Mouse (Mus musculus) midbrain, embryonic 12.5 days (tissue): ENCODE data around the gene Gm30191. TPM values are rescaled to one million over a fixed set of nuclear protein-coding genes. Genes with fewer than 3 reads are reported as not detected.
"Not testable (repeated sequence)": the region's sequence is repeated elsewhere in the genome, so short reads cannot be mapped to it uniquely, and the experiment has no call there.

Source experiments
- ATAC-seq: fragments of 200-750 bp; cut with Nextera tagmentation; 2 replicates; pipeline ENCODE4 v1.8.0; 2017; ENCODE audit warnings: low read depth, moderate TSS enrichment, moderate library complexity; ENCODE audit not compliant: low FRiP score
- H3K27ac ChIP-seq: fragments of 300-500 bp; sonication (generic); replicated peaks from 2 replicates; pipeline ENCODE4 v1.5.1; 2016; ENCODE audit warnings: mild to moderate bottlenecking
- H3K27me3 ChIP-seq: fragments of 300-500 bp; sonication (generic); 2 replicates; pipeline ENCODE4 v1.6.1; 2016; ENCODE audit warnings: mild to moderate bottlenecking
- H3K36me3 ChIP-seq: fragments of 300-500 bp; sonication (generic); 2 replicates; pipeline ENCODE4 v1.6.1; 2016
- H3K4me1 ChIP-seq: fragments of 300-500 bp; sonication (generic); 2 replicates; pipeline ENCODE4 v1.6.1; 2016
- H3K4me2 ChIP-seq: fragments of 300-500 bp; sonication (generic); replicated peaks from 2 replicates; pipeline ENCODE4 v1.6.1; 2016; ENCODE audit warnings: mild to moderate bottlenecking, moderate library complexity
- H3K4me3 ChIP-seq: fragments of 300-500 bp; sonication (generic); 2 replicates; pipeline ENCODE4 v1.5.1; 2016; ENCODE audit warnings: mild to moderate bottlenecking
- H3K9ac ChIP-seq: fragments of 300-500 bp; sonication (generic); replicated peaks from 2 replicates; pipeline ENCODE4 v1.6.1; 2016; ENCODE audit warnings: mild to moderate bottlenecking, moderate library complexity
- H3K9me3 ChIP-seq: fragments of 300-500 bp; sonication (generic); 2 replicates; pipeline ENCODE4 v1.6.1; 2016; ENCODE audit warnings: mild to moderate bottlenecking
- WGBS: fragments of 180-500 bp; shearing (Covaris S2); methylation state at CpG from one replicate; pipeline ENCODE4 v1.1.7; 2016; 5-methylcytosine and 5-hydroxymethylcytosine counted together
- polyA plus RNA-seq: library from polyadenylated mRNA; unstranded; fragments of >200 nt; fragmentation: Nextera tagmentation; extraction: Ambion mirVana; gene quantifications from 2 replicates; pipeline ENCODE4 v1.2.1, GENCODE M21; 2016

The Gm30191 gene
- polyA plus RNA-seq, 1 experiment from 2014 or later: not detected

- Histone ChIP-seq H3K4me3 (no peak overlapping the region), H3K36me3 (no peaks in the 10 kb centered on the region), H3K27ac (no peak overlapping the region), H3K9me3 (no peaks in the 10 kb centered on the region), H3K9ac (no peak overlapping the region), H3K4me1 (peaks cover 1% of the 10 kb centered on the region), H3K4me2 (no peak overlapping the region), H3K27me3 (peaks cover 20% of the 10 kb centered on the region)
- ATAC-seq: no peak
- 74% methylated on average over 9 of the region's 9 CpGs for WGBS
These were observed 47.0 kb downstream of the Gm30191 start for GRCm38 (mm10) chr4:134293692-134294163.

GRCm38 (mm10) chr4:134296096-134296495 is 49.4 kb downstream of the Gm30191 start:
- H3K9ac ChIP-seq, H3K9me3 ChIP-seq, H3K4me1 ChIP-seq, ATAC-seq, H3K4me3 ChIP-seq, H3K27ac ChIP-seq, H3K4me2 ChIP-seq, H3K36me3 ChIP-seq: not testable (repeated sequence)
- peaks cover 20% of the 10 kb centered on the region for H3K27me3 ChIP-seq
- 94% methylated on average over 4 of the region's 4 CpGs for WGBS

GRCm38 (mm10) chr4:134296523-134296922 is 49.8 kb downstream of the Gm30191 start:
- Histone ChIP-seq H3K4me1 (no peaks in the 10 kb centered on the region), H3K4me3 (no peak overlapping the region), H3K9me3 (no peaks in the 10 kb centered on the region), H3K27me3 (peaks cover 20% of the 10 kb centered on the region), H3K4me2 (no peak overlapping the region), H3K27ac (no peak overlapping the region), H3K9ac (no peak overlapping the region), H3K36me3 (no peaks in the 10 kb centered on the region)
- WGBS: 89% methylated on average over 4 of the region's 4 CpGs
- ATAC-seq: no peak

- Histone ChIP-seq H3K27me3 (peaks cover 19% of the 10 kb centered on the region), H3K4me1 (no peaks in the 10 kb centered on the region), H3K9me3 (no peaks in the 10 kb centered on the region), H3K9ac (no peak overlapping the region), H3K4me2 (no peak overlapping the region), H3K36me3 (no peaks in the 10 kb centered on the region), H3K27ac (no peak overlapping the region), H3K4me3 (no peak overlapping the region)
- ATAC-seq: no peak
- 94% methylated on average over 8 of the region's 8 CpGs for WGBS
These were observed 50.6 kb downstream of the Gm30191 start for GRCm38 (mm10) chr4:134297369-134297768.

GRCm38 (mm10) chr4:134298626-134299497 is 52.1 kb downstream of the Gm30191 start:
- Histone ChIP-seq H3K4me1 (no peaks in the 10 kb centered on the region), H3K27ac (no peak overlapping the region), H3K27me3 (peaks cover 4% of the 10 kb centered on the region; the same call in 1 of the 2 replicates), H3K9ac (no peak overlapping the region), H3K4me2 (no peak overlapping the region), H3K9me3 (no peaks in the 10 kb centered on the region), H3K36me3 (no peaks in the 10 kb centered on the region), H3K4me3 (no peak overlapping the region)
- no peak for ATAC-seq
- WGBS: 73% methylated on average over 19 of the region's 19 CpGs

- Histone ChIP-seq H3K36me3 (no peaks in the 10 kb centered on the region), H3K9me3 (no peaks in the 10 kb centered on the region), H3K4me1 (no peaks in the 10 kb centered on the region), H3K4me2 (no peak overlapping the region), H3K27me3 (no peaks in the 10 kb centered on the region), H3K4me3 (no peak overlapping the region), H3K27ac (no peak overlapping the region), H3K9ac (no peak overlapping the region)
- ATAC-seq: no peak
- WGBS: 84% methylated on average over 4 of the region's 4 CpGs
These were observed 52.7 kb downstream of the Gm30191 start for GRCm38 (mm10) chr4:134299498-134299810.

Other genes starting within 250 kb of the Gm30191 start
- 36.8 and 43.9 TPM in 2 replicates for gene Dhdds, start 246.0 kb upstream of the Gm30191 start, polyA plus RNA-seq
- gene Lin28a, start 228.1 kb upstream of the Gm30191 start, polyA plus RNA-seq: 3.3 and 3.4 TPM in 2 replicates
- not detected in 2 replicates for gene Zfp683, start 193.1 kb upstream of the Gm30191 start, polyA plus RNA-seq
- 1.2 and 1.7 TPM in 2 replicates for gene Crybg2, start 186.1 kb upstream of the Gm30191 start, polyA plus RNA-seq
- 2.0 and 5.5 TPM in 2 replicates for gene Cd52, start 151.9 kb upstream of the Gm30191 start, polyA plus RNA-seq
- 6.6 and 6.7 TPM in 2 replicates for gene Ubxn11, start 144.4 kb upstream of the Gm30191 start, polyA plus RNA-seq
- 301 and 307 TPM in 2 replicates for gene Sh3bgrl3, start 118.1 kb upstream of the Gm30191 start, polyA plus RNA-seq
- gene Cep85, start 59.8 kb upstream of the Gm30191 start, polyA plus RNA-seq: 26.7 and 29.8 TPM in 2 replicates
- not detected in 2 replicates for gene Gm7534, start 43.9 kb upstream of the Gm30191 start, polyA plus RNA-seq
- gene Catsper4, start 19.6 kb upstream of the Gm30191 start, polyA plus RNA-seq: not detected in 2 replicates
- 0.26 and 0.46 TPM in 2 replicates for gene Cnksr1, start 8.5 kb upstream of the Gm30191 start, polyA plus RNA-seq
- 0.23 and 0.76 TPM in 2 replicates for gene E130218I03Rik, start 3.3 kb upstream of the Gm30191 start, polyA plus RNA-seq
- gene Zfp593, start 1.3 kb upstream of the Gm30191 start, polyA plus RNA-seq: 17.7 and 19.6 TPM in 2 replicates
- 5.7 and 6.0 TPM in 2 replicates for gene Grrp1, start 7.2 kb downstream of the Gm30191 start, polyA plus RNA-seq
- gene Pdik1l, start 41.0 kb downstream of the Gm30191 start, polyA plus RNA-seq: 32.6 and 33.3 TPM in 2 replicates
- 0.24 and 0.28 TPM in 2 replicates for gene Trim63, start 68.2 kb downstream of the Gm30191 start, polyA plus RNA-seq
- gene Slc30a2, start 96.2 kb downstream of the Gm30191 start, polyA plus RNA-seq: 0.08 TPM in 1 of 2 replicates, not detected in the other
- 0.37 and 0.97 TPM in 2 replicates for gene Extl1, start 136.9 kb downstream of the Gm30191 start, polyA plus RNA-seq
- 7.2 and 9.2 TPM in 2 replicates for gene Pafah2, start 149.4 kb downstream of the Gm30191 start, polyA plus RNA-seq
- 4,918 and 5,057 TPM in 2 replicates for gene Stmn1, start 221.4 kb downstream of the Gm30191 start, polyA plus RNA-seq
- 4.8 and 6.4 TPM in 2 replicates for gene Paqr7, start 249.8 kb downstream of the Gm30191 start, polyA plus RNA-seq